Mouse (Mus musculus) liver, embryonic 12.5 days (tissue): ENCODE measurements around the gene Spdye4b. TPM values are rescaled to one million over a fixed set of nuclear protein-coding genes. Genes with fewer than 3 reads are reported as not detected.
"Not testable (repeated sequence)": the region's sequence is repeated elsewhere in the genome, so short reads cannot be mapped to it uniquely, and the experiment has no call there.

Experiments used
- ATAC-seq: fragments of 200-750 bp; cut with Nextera tagmentation; 2 replicates; pipeline ENCODE4 v1.8.0; 2017; ENCODE audit warnings: moderate number of reproducible peaks, mild to moderate bottlenecking, moderate library complexity
- H3K27ac ChIP-seq: fragments of 300-500 bp; sonication (generic); 2 replicates; pipeline ENCODE4 v1.5.1; 2016; ENCODE audit warnings: mild to moderate bottlenecking
- H3K27me3 ChIP-seq: fragments of 300-500 bp; sonication (generic); replicated peaks from 2 replicates; pipeline ENCODE4 v1.6.1; 2016; ENCODE audit warnings: mild to moderate bottlenecking, moderate library complexity
- H3K36me3 ChIP-seq: fragments of 300-500 bp; sonication (generic); 2 replicates; pipeline ENCODE4 v1.6.1; 2016; ENCODE audit warnings: mild to moderate bottlenecking, moderate library complexity
- H3K4me1 ChIP-seq: fragments of 300-500 bp; sonication (generic); 2 replicates; pipeline ENCODE4 v1.6.1; 2016
- H3K4me2 ChIP-seq: fragments of 300-500 bp; sonication (generic); 2 replicates; pipeline ENCODE4 v1.6.1; 2016; ENCODE audit warnings: mild to moderate bottlenecking, moderate library complexity
- H3K4me3 ChIP-seq: fragments of 300-500 bp; sonication (generic); 2 replicates; pipeline ENCODE4 v1.5.1; 2016; ENCODE audit warnings: mild to moderate bottlenecking, moderate library complexity
- H3K9ac ChIP-seq: fragments of 300-500 bp; sonication (generic); 2 replicates; pipeline ENCODE4 v1.6.1; 2016; ENCODE audit warnings: mild to moderate bottlenecking, moderate library complexity
- H3K9me3 ChIP-seq: fragments of 300-500 bp; sonication (generic); replicated peaks from 2 replicates; pipeline ENCODE4 v1.6.1; 2016; ENCODE audit warnings: mild to moderate bottlenecking, moderate library complexity
- WGBS: fragments of 180-500 bp; shearing (Covaris S2); methylation state at CpG from one replicate; pipeline ENCODE4 v1.1.7; 2016; ENCODE audit not compliant: insufficient replicate concordance; 5-methylcytosine and 5-hydroxymethylcytosine counted together
- polyA plus RNA-seq: library from polyadenylated mRNA; unstranded; fragments of >200 nt; fragmentation: Nextera tagmentation; extraction: Ambion mirVana; gene quantifications from 2 replicates; pipeline ENCODE4 v1.2.1, GENCODE M21; 2016

Gene Spdye4b
- polyA plus RNA-seq, 1 experiment from 2014 or later = not detected

DNA sequence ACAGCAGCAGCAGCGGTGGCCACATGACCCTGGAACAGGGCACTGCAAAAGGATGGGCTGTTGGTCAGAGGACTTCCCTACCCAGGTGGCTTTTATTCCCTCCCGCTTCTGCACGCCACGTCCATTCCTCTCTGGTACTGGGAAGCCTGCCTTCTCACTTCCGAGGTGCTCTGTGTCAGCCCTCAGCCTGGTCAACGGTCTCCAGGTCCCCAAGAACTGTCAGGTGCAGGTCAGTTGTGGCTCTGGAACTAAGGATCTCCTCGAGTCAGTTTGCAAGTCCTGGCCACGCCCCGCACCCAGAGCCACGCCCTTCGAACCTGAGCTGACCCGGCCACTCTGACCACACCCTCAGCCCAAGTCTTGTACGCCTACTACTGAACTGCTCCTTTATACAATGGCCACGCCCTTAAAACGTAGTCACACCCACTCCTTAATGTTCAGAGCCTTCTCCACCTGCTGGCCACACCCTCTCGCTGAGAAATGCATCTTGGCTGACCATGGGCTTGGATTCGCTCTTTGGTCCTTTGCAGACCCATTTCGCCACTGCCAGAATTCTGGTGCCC, 15.2 kb upstream of the Spdye4b start:
- peaks cover 28% of the 10 kb centered on the region; the same call in 1 of the 2 replicates for H3K27me3 ChIP-seq
- peak overlapping the region; percentile 35 for H3K4me2 ChIP-seq
- no peak overlapping the region for H3K4me3 ChIP-seq
- 16% methylated on average over 18 of the region's 18 CpGs for WGBS
- H3K9ac ChIP-seq = no peak overlapping the region
- peaks cover 8% of the 10 kb centered on the region for H3K4me1 ChIP-seq
- H3K27ac ChIP-seq = no peak overlapping the region
- H3K9me3 ChIP-seq = no peaks in the 10 kb centered on the region
- H3K36me3 ChIP-seq = no peaks in the 10 kb centered on the region
- ATAC-seq = peak; percentile 57; the same call in 1 of the 2 replicates

DNA sequence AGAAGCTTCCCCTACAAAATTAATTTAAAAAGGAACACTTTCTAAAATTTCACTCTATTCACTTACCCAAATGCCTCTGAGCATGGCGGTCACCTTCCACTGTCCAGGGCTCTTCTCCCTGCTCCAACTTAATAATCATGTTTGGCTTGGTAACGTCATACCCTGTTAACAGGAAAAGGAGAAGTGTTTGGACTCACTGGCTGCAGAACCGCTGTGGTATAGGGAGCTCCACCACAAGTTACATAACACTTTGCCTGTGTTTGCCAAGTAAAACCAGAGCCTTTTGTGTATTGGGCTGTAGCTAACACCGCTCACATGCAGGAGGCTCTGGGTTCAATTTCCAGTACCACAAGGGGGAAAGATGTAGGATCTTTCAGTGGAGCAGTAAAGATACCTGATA, 4.8 kb upstream of the Spdye4b start:
- Histone ChIP-seq H3K4me3 (no peak overlapping the region), H3K27ac (no peak overlapping the region), H3K9me3 (peaks cover 19% of the 10 kb centered on the region), H3K9ac (no peak overlapping the region), H3K36me3 (peaks cover 71% of the 10 kb centered on the region), H3K4me1 (peaks cover 19% of the 10 kb centered on the region), H3K4me2 (no peak overlapping the region), H3K27me3 (no peaks in the 10 kb centered on the region)
- WGBS = 77% methylated on average over 4 of the region's 4 CpGs
- ATAC-seq = no peak

DNA sequence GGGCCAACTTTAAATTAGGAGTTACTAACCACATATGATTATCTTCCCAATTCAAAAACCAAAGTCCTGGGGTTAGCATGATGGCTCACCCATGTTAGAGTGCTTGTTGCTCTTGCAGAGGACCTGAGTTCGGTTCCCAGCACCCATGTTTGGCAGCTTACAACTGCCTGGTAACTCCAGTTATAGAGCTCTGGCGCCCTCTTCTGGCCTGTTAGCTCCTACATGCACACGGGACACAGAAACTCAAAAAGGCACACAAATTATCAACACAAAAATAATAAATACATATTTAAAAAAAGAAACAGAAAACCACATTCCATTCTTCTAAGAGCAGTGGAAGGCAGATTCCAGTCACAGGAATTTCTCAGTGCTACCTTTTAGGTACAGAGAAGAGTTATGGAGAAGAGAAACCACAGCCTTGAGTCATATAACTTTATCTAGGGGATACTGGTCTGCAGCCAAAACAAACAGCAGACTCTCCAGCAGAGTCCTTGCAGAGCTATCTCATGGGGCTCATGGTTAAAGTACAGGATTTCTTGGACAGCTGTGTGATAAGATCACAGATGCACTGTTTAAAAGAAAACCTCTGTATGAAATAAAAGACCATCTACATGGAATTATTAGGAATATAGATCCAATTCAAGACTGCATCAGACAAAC, 3.1 kb upstream of the Spdye4b start:
- Histone ChIP-seq H3K9me3 (peaks cover 19% of the 10 kb centered on the region), H3K36me3 (peaks cover 60% of the 10 kb centered on the region), H3K27me3 (no peaks in the 10 kb centered on the region), H3K9ac (no peak overlapping the region), H3K4me1 (peaks cover 21% of the 10 kb centered on the region), H3K4me3 (no peak overlapping the region), H3K27ac (no peak overlapping the region), H3K4me2 (no peak overlapping the region)
- ATAC-seq = no peak
- WGBS = 74% methylated on average over 3 of the region's 3 CpGs

DNA sequence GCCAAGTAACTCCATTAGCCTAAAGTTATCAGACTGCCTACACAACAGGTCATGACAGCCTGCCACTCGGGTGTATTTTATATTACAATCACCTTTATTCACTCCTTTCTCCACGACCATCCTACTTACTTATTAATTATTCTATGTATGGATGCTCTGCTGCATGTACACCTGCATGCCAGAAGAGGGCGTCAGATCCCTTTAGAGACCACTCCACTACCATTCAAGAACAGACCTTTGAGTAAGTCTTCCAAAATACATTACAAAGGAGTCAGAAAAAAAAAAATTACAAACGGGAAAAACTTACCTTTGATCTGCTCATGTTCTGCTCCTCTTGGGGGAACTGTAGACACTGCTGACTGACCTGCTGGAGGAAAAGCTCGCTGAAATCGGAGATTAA, 1.6 kb upstream of the Spdye4b start:
- Histone ChIP-seq H3K36me3 (peaks cover 44% of the 10 kb centered on the region), H3K27me3 (0 out of 2 replicates have a peak, but pooled peaks cover 5% of the 10 kb centered on the region), H3K4me2 (peak overlapping the region; percentile 84), H3K4me1 (peaks cover 21% of the 10 kb centered on the region), H3K27ac (no peak overlapping the region), H3K4me3 (peak overlapping the region; percentile 62; the same call in 1 of the 2 replicates), H3K9me3 (peaks cover 9% of the 10 kb centered on the region), H3K9ac (no peak overlapping the region)
- 38% methylated on average over 6 of the region's 6 CpGs for WGBS
- no peak for ATAC-seq

DNA sequence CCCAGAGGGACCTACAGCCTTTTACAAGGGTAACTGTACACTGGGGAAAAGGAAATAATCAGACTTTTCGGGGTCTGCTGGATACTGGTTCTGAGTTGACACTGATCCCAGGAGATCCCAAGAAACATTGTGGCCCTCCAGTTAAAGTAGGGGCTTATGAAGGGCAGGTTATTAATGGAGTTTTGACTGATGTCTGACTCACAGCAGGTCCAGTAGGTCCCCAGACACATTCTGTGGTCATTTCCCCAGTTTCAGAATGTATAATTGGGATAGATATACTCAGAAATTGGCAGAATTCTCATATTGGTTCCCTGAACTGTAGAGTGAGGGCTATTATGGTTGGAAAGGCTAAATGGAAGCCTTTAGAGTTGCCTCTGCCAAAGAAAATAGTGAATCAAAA, 7.2 kb downstream of the Spdye4b start:
- H3K4me2 ChIP-seq, ATAC-seq, H3K4me3 ChIP-seq, H3K9me3 ChIP-seq, H3K36me3 ChIP-seq, H3K9ac ChIP-seq, H3K27ac ChIP-seq, H3K4me1 ChIP-seq, H3K27me3 ChIP-seq: not testable (repeated sequence)
- 70% methylated on average over 1 of the region's 1 CpGs for WGBS

DNA sequence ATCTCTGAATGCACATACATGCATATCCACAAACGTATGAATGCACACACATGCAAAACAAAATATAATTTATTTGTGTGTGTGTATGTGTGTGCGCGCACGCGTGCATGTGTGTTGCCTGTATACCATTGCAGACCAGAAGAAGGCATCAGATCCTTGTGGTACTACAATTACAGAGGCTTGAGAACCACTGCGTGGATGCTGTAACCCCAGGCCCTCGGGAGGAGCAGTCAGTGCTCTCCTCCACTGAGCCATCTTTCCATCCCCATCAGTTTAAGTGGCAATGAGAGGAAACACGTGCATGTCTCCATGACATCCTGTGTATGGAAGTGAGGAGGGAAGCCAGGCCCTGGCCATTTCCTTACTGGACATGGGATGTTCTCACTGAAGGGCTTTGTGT, 12.0 kb downstream of the Spdye4b start:
- Histone ChIP-seq H3K36me3 (no peaks in the 10 kb centered on the region), H3K9ac (no peak overlapping the region), H3K27ac (no peak overlapping the region), H3K9me3 (no peaks in the 10 kb centered on the region), H3K4me1 (no peaks in the 10 kb centered on the region), H3K4me2 (no peak overlapping the region), H3K27me3 (peaks cover 9% of the 10 kb centered on the region), H3K4me3 (no peak overlapping the region)
- 77% methylated on average over 8 of the region's 8 CpGs for WGBS
- ATAC-seq = no peak

DNA sequence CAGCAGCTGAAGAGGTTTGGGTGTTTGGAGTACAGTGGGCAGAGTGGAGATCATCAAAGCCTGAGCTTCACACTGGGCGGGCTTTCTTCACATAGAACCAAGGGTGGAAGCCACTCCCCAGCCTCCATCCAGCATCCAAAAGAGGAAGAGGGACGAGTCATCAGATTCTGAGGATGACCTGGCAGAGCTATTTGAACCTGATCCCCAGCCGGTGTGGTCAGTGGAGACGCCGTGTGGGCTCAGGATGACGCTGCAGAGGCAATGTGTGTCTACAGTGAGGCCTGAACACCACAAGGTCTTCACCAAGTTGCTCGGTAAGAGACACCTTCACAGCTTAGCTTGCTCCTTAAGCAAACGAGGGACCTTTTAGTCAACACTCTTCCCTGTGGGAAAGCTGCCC, 13.9 kb downstream of the Spdye4b start:
- not testable (repeated sequence) for ATAC-seq, H3K27ac ChIP-seq, H3K9ac ChIP-seq, H3K4me3 ChIP-seq, H3K36me3 ChIP-seq, H3K27me3 ChIP-seq, H3K4me1 ChIP-seq, H3K9me3 ChIP-seq, H3K4me2 ChIP-seq
- 40% methylated on average over 8 of the region's 8 CpGs for whole genome bisulfite sequencing

DNA sequence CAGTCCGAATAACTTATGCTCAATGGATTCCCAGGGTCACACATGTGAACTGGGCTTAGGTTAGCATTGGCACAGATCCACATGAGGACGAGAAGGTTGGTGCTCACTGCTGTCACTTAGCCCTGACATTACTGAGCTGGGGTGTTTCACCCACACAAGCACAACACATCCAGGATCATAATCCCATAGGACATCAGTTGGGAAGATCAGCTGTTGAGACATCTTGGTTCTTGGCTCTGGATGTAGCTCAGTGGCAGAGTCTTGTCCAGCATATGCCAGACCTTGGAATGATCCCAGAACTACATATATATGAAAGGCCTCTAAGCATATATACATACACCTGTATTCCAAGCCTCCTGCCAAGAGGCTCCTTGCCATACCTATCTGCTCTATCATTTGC, 14.3 kb downstream of the Spdye4b start:
- ATAC-seq = no peak
- Histone ChIP-seq H3K27me3 (peaks cover 9% of the 10 kb centered on the region), H3K4me2 (no peak overlapping the region), H3K36me3 (no peaks in the 10 kb centered on the region), H3K9ac (no peak overlapping the region), H3K9me3 (no peaks in the 10 kb centered on the region), H3K4me3 (no peak overlapping the region), H3K27ac (no peak overlapping the region), H3K4me1 (no peaks in the 10 kb centered on the region)
- 37% methylated on average over 2 of the region's 2 CpGs for WGBS

DNA sequence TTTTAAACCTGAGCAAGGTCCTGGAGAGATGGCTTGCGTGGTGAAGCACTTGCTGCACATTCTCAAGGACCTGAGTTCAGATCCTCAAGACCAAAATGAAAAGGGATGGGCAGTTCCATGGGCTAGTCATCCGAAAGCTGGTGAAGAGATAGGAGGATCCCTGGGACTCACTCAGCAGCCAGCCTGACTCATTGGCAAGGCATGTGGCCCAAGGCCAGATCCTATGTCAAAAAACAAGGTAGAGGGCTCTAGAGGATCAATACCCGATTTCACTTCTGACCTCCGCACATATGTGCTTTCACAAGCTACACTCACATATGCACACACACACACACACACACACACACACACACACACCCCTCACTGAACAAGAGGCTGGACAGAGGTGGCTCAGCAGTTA, 15.7 kb downstream of the Spdye4b start:
- Histone ChIP-seq H3K36me3 (no peaks in the 10 kb centered on the region), H3K9me3 (no peaks in the 10 kb centered on the region), H3K4me1 (no peaks in the 10 kb centered on the region), H3K27me3 (peaks cover 9% of the 10 kb centered on the region), H3K9ac (no peak overlapping the region), H3K4me3 (no peak overlapping the region), H3K27ac (no peak overlapping the region), H3K4me2 (no peak overlapping the region)
- WGBS = 56% methylated on average over 4 of the region's 4 CpGs
- ATAC-seq = no peak

DNA sequence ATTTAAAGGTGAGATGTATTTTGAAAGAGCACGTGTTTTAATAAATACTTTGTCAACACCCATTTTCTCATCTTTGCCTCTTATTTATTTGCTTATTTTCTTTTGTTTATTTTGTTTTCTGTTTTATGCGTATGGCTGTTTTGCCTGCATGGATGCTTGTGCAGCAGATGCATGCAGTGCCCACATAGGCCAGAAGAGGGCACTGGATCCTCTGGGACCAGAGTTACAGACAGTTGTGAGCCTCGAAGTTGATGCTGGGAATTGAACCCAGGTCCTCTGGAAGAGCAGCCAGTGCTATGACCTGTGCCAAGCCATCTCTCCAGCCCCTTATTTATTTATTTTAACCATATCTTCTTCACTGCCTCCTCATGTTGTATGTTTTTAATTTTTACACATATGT, 24.2 kb downstream of the Spdye4b start:
- WGBS = 55% methylated on average over 3 of the region's 3 CpGs
- Histone ChIP-seq H3K9me3 (peaks cover 12% of the 10 kb centered on the region), H3K4me2 (no peak overlapping the region), H3K9ac (no peak overlapping the region), H3K27me3 (no peaks in the 10 kb centered on the region), H3K4me1 (no peaks in the 10 kb centered on the region), H3K36me3 (no peaks in the 10 kb centered on the region), H3K27ac (no peak overlapping the region), H3K4me3 (no peak overlapping the region)
- no peak for ATAC-seq

DNA sequence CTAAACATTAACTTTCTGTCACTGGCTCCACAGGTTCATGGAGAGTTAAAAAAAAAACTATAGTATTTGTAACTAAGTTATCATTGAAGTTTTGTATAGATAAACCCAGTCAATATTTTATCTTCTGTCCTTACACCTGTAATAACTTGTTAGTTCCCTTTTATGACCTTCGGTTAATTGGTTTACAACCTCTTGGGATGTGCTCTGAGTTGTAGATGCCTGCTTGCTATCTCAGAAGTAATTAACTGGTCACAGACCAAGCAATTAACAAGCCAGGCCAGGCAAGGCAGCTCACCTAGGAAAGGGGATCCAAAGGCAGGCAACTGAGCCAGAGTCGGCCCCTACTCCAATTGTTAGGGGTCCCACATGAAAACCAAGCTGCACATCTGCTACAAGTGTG, 33.0 kb downstream of the Spdye4b start:
- no peak overlapping the region for H3K4me3 ChIP-seq
- no peak overlapping the region for H3K4me2 ChIP-seq
- H3K4me1 ChIP-seq = no peaks in the 10 kb centered on the region
- no peaks in the 10 kb centered on the region for H3K27me3 ChIP-seq
- H3K27ac ChIP-seq = no peak overlapping the region
- H3K9me3 ChIP-seq = peaks cover 3% of the 10 kb centered on the region
- no peaks in the 10 kb centered on the region for H3K36me3 ChIP-seq
- no peak for ATAC-seq
- H3K9ac ChIP-seq = no peak overlapping the region
- 53% methylated on average over 2 of the region's 2 CpGs for WGBS

DNA sequence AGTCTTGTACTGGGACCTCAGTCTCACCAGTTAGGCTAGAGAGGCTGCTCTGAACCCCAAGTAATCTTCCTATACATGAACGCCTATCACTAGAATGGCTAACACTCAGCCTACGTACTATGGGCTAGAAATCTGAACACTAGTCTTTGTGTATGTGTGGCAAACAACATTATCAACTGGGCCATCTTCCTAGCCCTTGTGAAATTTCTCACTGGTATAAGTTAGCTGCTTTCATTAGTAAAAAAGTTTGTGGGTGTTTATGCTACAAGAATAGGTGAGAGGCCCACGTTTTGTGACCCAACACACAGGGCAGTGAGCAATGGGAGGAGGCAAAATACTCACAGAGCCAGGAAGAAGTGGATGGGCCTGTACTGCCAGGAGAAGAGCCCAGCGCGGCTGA, 40.2 kb downstream of the Spdye4b start:
- WGBS = 57% methylated on average over 5 of the region's 5 CpGs

DNA sequence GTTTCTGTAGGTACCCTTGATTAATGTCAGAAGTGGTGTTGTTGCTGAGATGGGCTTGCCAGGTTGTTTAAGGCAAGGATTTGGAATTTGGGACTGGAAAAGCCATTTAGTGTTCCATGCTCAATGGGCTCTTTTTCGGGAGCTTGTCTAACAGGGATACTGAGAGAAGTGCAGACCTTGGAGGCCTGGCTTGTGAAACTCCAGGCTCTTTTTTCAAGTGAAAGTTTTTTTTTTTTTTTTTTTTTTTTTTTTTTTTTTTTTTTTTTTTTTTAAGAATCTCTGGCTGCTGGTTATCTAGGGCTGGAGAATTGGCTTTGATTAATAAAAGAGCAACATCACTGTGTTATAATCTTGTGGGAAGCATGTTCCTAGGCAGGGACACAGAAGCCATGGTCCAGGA, 41.5 kb downstream of the Spdye4b start:
- no peak overlapping the region for H3K4me3 ChIP-seq
- H3K27me3 ChIP-seq = 0 out of 2 replicates have a peak, but pooled peaks cover 7% of the 10 kb centered on the region
- H3K9ac ChIP-seq = no peak overlapping the region
- 69% methylated on average over 1 of the region's 1 CpGs for WGBS
- H3K9me3 ChIP-seq = no peaks in the 10 kb centered on the region
- ATAC-seq = no peak
- H3K4me2 ChIP-seq = no peak overlapping the region
- H3K4me1 ChIP-seq = no peaks in the 10 kb centered on the region
- H3K27ac ChIP-seq = no peak overlapping the region
- H3K36me3 ChIP-seq = no peaks in the 10 kb centered on the region

More for the DNA sequence above, 40.2 kb downstream of the Spdye4b start:
- ATAC-seq = no peak
- H3K4me3 ChIP-seq = no peak overlapping the region
- no peak overlapping the region for H3K4me2 ChIP-seq
- H3K4me1 ChIP-seq = no peaks in the 10 kb centered on the region
- no peaks in the 10 kb centered on the region for H3K36me3 ChIP-seq
- H3K9me3 ChIP-seq = no peaks in the 10 kb centered on the region
- no peak overlapping the region for H3K27ac ChIP-seq
- H3K9ac ChIP-seq = no peak overlapping the region
- 0 out of 2 replicates have a peak, but pooled peaks cover 7% of the 10 kb centered on the region for H3K27me3 ChIP-seq
